Mouse (Mus musculus) intestine, postnatal 0 days (tissue): ENCODE measurements at regions not wholly inside any gene's neighbourhood (a gene's known extent, or its start where the extent isn't known, plus 50 kb on each side); places are given as distances from the start of the nearest gene placed in this dataset.

Source experiments
- ATAC-seq: fragments of 200-750 bp; cut with Nextera tagmentation; 2 replicates; pipeline ENCODE4 v1.8.0; 2017; ENCODE audit warnings: mild to moderate bottlenecking, moderate TSS enrichment, moderate library complexity
- H3K27ac ChIP-seq: fragments of 300-500 bp; sonication (generic); 2 replicates; pipeline ENCODE4 v1.5.1; 2014; ENCODE audit warnings: mild to moderate bottlenecking, low read depth, low read length, moderate library complexity
- H3K27me3 ChIP-seq: fragments of 300-500 bp; sonication (generic); replicated peaks from 2 replicates; pipeline ENCODE4 v1.6.1; 2014; ENCODE audit warnings: low read length, mixed read lengths; ENCODE audit not compliant: control insufficient read depth, insufficient read depth
- H3K36me3 ChIP-seq: fragments of 300-500 bp; sonication (generic); 2 replicates; pipeline ENCODE4 v1.6.1; 2014; ENCODE audit warnings: mild to moderate bottlenecking, moderate library complexity; ENCODE audit not compliant: control insufficient read depth, insufficient read depth
- H3K4me1 ChIP-seq: fragments of 300-500 bp; sonication (generic); replicated peaks from 2 replicates; pipeline ENCODE4 v1.6.1; 2014; ENCODE audit warnings: antibody characterized with exemption, low read length, mixed read lengths; ENCODE audit not compliant: control insufficient read depth, insufficient read depth
- H3K4me2 ChIP-seq: fragments of 300-500 bp; sonication (generic); replicated peaks from 2 replicates; pipeline ENCODE4 v1.6.1; 2014; ENCODE audit warnings: low read depth, mild to moderate bottlenecking, moderate library complexity
- H3K4me3 ChIP-seq: fragments of 300-500 bp; sonication (generic); 2 replicates; pipeline ENCODE4 v1.5.1; 2014; ENCODE audit warnings: low read depth, low read length
- H3K9ac ChIP-seq: fragments of 300-500 bp; sonication (generic); 2 replicates; pipeline ENCODE4 v1.6.1; 2014; ENCODE audit warnings: mild to moderate bottlenecking, low read depth, low read length
- H3K9me3 ChIP-seq: fragments of 300-500 bp; sonication (generic); 2 replicates; pipeline ENCODE4 v1.6.1; 2016; ENCODE audit warnings: mixed run types; ENCODE audit not compliant: control insufficient read depth
- CTCF ChIP-seq: sonication (generic); IDR thresholded peaks from 2 replicates; pipeline ENCODE4 v1.5.1; 2016; ENCODE audit warnings: low read depth, mild to moderate bottlenecking, control low read depth, antibody characterized with exemption, moderate library complexity
- WGBS: fragments of 180-500 bp; shearing (Covaris S2); extraction: QIAGEN DNeasy Blood & Tissue Kit; methylation state at CpG from one replicate; pipeline ENCODE4 v1.1.7; 2014; 5-methylcytosine and 5-hydroxymethylcytosine counted together

DNA sequence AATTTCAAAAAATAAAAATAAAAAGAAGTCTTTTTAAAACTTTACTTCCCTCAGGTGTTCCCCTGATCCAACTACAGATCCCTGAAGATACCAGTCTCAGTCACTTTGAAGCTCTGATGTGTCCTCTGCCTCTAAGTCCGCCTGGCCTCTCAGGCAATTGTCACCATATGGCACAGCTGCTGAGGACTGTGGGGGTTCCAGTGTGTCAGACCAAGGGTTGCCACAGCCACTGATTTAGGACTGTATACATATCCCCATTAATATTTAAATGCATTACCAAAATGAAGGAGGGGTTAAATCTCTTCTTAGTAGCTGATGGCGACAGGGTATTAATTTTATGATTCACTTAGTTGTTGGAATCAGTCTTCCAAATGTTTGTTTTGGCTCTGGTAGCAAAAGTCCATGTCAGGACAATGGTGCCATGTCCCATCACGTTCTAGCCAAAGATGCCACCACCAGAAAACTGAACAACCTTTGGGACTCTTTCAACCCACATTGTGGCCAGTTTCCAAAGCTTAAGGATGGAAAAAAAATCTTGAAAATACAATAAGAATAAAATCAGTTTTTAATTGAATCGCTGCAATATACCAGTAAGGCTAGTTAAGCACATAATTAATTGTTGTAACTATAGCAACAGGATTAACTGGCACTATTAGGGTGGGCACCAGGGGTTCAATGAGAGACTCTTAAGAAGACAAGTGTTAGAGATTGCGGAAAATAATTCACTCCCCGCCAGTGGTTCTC is 62.5 kb downstream of the Arrdc4 start:
- H3K4me1 ChIP-seq, result 0 out of 2 replicates have a peak, but pooled peaks cover 6% of the 10 kb centered on the region
- H3K4me3 ChIP-seq, result no peak overlapping the region
- no peak for ATAC-seq
- no peaks in the 10 kb centered on the region for H3K27me3 ChIP-seq
- H3K27ac ChIP-seq, result no peak overlapping the region
- no peak overlapping the region for H3K9ac ChIP-seq
- no peak for TF ChIP-seq CTCF
- H3K36me3 ChIP-seq, result no peaks in the 10 kb centered on the region
- no peaks in the 10 kb centered on the region for H3K9me3 ChIP-seq
- no peak overlapping the region for H3K4me2 ChIP-seq
- 75% methylated on average over 6 of the region's 6 CpGs for WGBS

DNA sequence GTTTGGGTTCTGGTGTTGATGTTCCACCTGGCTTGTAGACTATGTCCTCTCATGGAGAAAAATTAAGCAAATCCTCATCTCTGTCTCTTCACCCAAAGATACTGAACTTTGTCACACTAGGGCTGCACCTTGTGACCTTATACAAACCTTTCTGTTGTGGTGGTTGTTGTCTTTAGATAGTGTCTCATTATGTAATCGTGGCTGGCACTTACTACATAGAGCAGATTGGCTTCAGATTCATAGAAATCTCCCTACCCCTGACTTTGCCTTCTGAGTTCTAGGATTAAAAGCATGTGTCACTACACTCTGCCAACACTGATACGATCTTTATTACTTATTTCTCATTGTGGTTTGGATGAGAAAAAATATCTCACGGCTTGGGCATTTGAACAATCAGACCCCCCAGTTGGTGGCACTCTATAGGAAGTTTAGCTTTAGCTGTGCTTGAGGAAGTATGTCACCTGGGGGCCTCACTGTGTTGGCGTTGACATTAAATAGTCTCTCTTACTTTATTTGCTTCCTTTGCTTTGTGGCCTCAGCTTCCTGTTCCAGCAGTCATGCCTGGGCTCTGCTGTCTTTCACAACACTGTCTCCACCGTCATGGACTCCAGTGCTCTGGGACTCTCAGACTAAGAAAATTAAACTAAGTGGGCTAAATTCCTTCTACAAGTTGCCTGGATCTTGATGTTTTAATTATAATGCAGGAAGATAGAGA is 66.0 kb downstream of the Arrdc4 start:
- Histone ChIP-seq H3K4me1 (0 out of 2 replicates have a peak, but pooled peaks cover 6% of the 10 kb centered on the region), H3K4me2 (0 out of 2 replicates have a peak overlapping the region, but pooled peaks have one; percentile 30), H3K27me3 (no peaks in the 10 kb centered on the region), H3K27ac (no peak overlapping the region), H3K4me3 (no peak overlapping the region), H3K9me3 (no peaks in the 10 kb centered on the region), H3K36me3 (no peaks in the 10 kb centered on the region), H3K9ac (no peak overlapping the region)
- 44% methylated on average over 5 of the region's 5 CpGs for WGBS
- no peak for TF ChIP-seq CTCF
- ATAC-seq, result peak; percentile 58

DNA sequence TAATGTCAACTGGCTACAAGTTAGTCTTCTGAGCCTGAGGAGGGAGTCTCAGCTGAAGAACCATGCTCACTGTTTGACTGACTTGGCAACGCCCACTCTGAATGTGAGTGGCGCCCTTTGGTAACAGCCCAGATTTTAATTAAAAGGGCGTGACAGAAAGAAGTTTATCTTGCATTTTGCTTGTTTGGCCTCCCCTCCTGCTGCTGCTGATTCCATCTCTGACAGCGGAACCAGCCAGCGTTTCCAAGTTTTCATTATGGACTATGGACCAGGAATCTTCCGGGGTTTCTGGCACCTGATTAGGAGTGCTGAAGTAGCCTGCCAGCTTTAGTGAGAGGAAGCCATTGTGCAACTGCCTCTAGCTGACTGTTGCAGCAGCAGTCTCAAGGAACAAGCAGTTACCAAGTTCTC is 66.7 kb downstream of the Arrdc4 start:
- Histone ChIP-seq H3K27ac (no peak overlapping the region), H3K9me3 (no peaks in the 10 kb centered on the region), H3K4me1 (0 out of 2 replicates have a peak, but pooled peaks cover 6% of the 10 kb centered on the region), H3K9ac (no peak overlapping the region), H3K4me3 (no peak overlapping the region), H3K4me2 (peak overlapping the region; percentile 30; the same call in 1 of the 2 replicates), H3K36me3 (no peaks in the 10 kb centered on the region), H3K27me3 (no peaks in the 10 kb centered on the region)
- peak; percentile 87 for ATAC-seq
- 50% methylated on average over 6 of the region's 6 CpGs for WGBS
- no peak for TF ChIP-seq CTCF

DNA sequence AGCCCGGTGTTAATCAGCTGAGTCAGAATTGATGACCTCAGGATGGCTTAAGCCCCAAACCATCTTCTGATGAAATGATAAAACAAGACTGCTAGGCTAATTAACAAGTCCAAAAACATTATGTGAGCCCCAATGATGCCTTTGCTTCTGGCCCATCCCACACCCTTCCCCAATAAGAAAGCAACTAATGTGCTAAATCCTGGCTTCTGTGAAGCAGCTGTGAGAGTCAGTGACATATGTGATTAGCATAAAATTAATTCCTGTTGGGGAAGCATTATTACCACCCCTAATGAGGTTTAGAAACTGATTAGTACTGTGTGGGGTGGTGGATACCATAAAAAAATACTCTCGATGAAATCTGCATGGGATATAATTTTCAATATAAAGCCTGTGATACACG is 69.3 kb downstream of the Arrdc4 start:
- no peak overlapping the region for H3K27ac ChIP-seq
- H3K27me3 ChIP-seq, result no peaks in the 10 kb centered on the region
- H3K36me3 ChIP-seq, result no peaks in the 10 kb centered on the region
- no peak for TF ChIP-seq CTCF
- H3K4me2 ChIP-seq, result no peak overlapping the region
- H3K4me1 ChIP-seq, result 0 out of 2 replicates have a peak, but pooled peaks cover 6% of the 10 kb centered on the region
- WGBS, result 86% methylated on average over 3 of the region's 3 CpGs
- ATAC-seq, result no peak
- no peak overlapping the region for H3K9ac ChIP-seq
- H3K4me3 ChIP-seq, result no peak overlapping the region
- H3K9me3 ChIP-seq, result no peaks in the 10 kb centered on the region

DNA sequence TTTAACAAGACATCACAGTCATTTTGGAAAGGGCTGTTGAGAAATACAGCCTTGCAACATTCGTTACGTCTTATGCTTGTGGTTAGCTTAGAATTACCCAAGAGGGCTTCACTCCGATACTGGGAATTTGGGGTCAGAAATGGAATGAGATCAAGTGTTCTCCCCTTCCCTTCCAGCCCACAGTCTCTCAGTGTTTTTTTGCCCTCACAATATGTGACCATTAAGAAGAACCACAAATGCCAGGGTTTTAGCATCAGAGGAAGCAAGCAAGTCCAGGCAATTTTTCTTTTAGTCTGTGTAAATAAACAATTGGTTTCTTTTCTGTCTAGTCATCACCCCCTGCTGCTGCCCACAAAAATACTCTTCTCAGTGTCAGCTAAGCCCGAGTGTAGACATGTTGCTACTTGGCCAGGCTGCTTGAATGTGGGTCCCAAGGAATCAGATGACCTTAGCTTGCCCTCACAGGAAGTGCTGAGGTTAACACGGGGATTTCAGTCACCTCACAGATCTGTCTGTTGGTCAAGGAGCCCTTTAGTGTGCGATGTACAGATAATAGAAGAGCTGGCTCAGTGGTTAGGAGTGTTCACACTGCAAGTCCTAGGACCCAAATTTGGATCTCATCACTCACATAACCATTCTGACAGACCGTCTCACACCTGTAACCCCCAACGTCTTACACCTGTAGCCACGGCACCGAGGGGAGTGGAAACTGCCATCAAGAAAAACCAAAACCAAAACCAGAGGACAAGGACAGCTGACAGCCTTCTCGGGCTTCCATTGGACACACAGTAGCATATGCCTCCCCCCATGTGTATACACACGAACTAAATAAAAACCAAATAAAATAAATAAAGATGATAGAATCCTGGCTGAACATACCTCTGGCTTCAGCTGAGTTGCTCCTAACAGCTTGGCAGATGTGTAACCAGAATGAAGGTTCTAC is 81.0 kb downstream of the Arrdc4 start:
- ATAC-seq, result no peak
- Histone ChIP-seq H3K4me2 (no peak overlapping the region), H3K27me3 (no peaks in the 10 kb centered on the region), H3K27ac (no peak overlapping the region), H3K9ac (no peak overlapping the region), H3K9me3 (no peaks in the 10 kb centered on the region), H3K36me3 (no peaks in the 10 kb centered on the region), H3K4me1 (no peaks in the 10 kb centered on the region), H3K4me3 (no peak overlapping the region)
- no peak for TF ChIP-seq CTCF
- 81% methylated on average over 12 of the region's 12 CpGs for WGBS

DNA sequence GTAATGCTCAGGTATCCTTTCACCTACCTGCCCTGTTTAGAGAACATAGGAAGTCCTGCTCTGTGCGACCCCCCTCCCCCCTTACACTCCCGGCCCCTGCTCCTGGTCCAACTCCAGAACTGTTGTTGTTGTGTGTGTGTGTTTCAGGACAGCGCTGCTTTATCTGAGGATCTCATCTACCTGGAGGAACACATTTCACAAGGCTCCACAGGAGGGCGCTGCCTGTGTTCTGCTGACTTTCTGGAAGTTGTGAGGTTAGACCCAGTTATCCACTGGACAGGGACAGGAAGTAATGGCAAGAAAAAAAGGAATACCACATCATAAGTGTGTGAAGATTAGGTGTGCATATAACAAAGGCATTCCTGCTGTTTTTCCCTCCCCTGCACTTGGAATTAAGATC is 81.8 kb downstream of the Arrdc4 start:
- Histone ChIP-seq H3K4me1 (no peaks in the 10 kb centered on the region), H3K36me3 (no peaks in the 10 kb centered on the region), H3K27ac (no peak overlapping the region), H3K9me3 (no peaks in the 10 kb centered on the region), H3K4me3 (no peak overlapping the region), H3K27me3 (no peaks in the 10 kb centered on the region), H3K4me2 (no peak overlapping the region), H3K9ac (no peak overlapping the region)
- peak; percentile 82 for TF ChIP-seq CTCF
- ATAC-seq, result no peak
- whole genome bisulfite sequencing, result 40% methylated on average over 4 of the region's 4 CpGs
